Mouse (Mus musculus): Measurements from ENCODE around the gene Nbeal1.

GRCm38 (mm10) chr1:60361626-60362025 is 181.2 kb downstream of the Nbeal1 start:
- TF ChIP-seq CTCF (IDR thresholded peaks at IDR 0.05; ENCODE audit: borderline replicate concordance, control insufficient read depth, extremely low read depth, insufficient read depth, low read length, poor library complexity) (no peak), POLR2A (IDR thresholded peaks at IDR 0.05; ENCODE audit: control insufficient read depth, extremely low read depth, insufficient read depth, low read length, poor library complexity) (no peak)
